Mouse (Mus musculus) induced T-regulatory cell, adult 2 months (primary cell): ENCODE measurements at regions not wholly inside any gene's neighbourhood (a gene's known extent, or its start where the extent isn't known, plus 50 kb on each side); places are given as distances from the start of the nearest gene placed in this dataset.
A peak's percentile ranks its signal among the peaks of the same experiment; 100 is the strongest.
"Not testable (repeated sequence)": the region's sequence is repeated elsewhere in the genome, so short reads cannot be mapped to it uniquely, and the experiment has no call there.

ENCODE experiments used
- DNase-seq: peaks from one replicate; pipeline ENCODE4 v3.0.0-alpha.2; 2012; ENCODE audit warnings: low read depth

DNA sequence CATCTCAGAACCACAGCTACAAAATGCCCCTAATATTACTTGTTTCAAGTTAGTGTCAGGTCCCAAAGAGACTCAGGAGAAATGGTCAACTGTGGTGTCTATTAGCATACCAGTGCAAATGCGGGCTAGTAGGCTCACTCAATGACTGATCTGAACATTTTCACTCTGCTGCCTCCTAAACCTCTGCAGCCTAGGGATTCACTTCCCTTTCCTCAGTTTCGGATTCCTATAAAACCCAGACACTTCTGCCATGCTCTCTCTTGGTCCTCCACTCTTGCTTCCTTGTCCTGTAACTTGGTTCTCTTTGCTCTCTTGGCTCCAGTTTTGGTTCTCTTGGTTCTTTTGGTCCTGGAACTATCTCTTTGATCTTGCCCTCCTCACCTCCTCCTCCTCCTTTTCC lies 206.3 kb upstream of the Spef2 start:
- no peak for DNase-seq

DNA sequence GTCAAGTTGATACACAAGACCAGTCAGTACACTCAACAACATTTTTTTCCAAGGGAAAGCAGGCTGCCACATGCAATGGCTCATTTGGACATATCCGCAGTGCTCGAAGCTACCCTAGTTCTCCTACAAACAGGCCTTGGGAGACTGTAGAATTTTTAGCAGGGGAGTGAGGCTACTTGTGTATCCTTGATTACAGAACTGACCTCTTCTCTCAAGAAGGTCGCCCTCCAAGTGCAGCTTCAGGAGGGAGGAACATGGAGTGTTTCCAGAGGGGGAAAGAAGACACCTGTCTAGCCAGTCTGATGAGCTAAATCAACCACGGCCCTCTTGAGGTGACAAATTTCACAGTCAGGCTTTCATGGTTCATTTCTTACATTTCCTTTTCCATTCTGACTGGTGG lies 202.0 kb upstream of the Prlr start:
- no peak for DNase-seq

DNA sequence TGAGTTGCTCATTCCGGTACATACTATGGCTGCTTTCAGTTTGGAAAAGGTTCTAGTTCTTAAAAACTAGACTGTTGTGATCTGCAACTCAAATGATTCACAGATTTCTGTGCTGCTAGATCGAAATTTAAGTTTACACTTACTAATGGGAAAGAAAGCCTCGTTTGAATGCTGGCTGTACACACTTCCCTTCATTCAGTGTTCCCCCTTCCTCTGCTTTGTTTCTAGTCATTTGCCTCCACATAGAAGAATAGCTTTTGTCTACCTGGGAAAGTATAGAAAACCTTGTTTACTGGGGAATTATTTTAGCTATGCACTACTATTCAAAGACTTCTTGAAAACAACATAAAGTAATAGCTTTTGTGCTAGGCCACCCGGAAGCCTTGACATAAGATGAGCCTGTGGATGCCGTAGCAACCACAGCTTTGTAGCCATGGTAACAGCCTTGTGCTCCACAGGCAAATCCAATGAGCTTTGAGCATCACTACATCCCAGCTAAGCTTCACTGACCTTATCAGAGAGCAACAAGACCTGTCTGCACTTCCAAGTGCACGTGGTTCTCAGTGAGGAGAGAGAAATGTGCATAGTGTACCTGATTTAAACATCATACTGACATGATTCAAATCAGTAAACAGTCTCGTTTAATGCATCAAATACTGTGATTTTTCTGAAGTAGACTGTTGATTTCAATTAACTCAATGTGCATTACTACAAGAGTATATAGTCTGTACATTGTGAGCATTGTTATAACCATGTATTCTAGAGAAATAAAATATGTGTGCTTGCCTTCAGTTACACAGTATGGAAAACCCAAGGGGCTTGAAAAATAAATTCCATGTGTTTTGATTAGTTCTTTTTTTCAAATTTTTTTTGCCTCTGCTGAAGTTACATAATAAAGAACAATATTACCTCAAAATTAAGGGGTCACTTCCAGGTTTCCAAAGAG lies 165.5 kb upstream of the Prlr start:
- DNase-seq, result no peak

DNA sequence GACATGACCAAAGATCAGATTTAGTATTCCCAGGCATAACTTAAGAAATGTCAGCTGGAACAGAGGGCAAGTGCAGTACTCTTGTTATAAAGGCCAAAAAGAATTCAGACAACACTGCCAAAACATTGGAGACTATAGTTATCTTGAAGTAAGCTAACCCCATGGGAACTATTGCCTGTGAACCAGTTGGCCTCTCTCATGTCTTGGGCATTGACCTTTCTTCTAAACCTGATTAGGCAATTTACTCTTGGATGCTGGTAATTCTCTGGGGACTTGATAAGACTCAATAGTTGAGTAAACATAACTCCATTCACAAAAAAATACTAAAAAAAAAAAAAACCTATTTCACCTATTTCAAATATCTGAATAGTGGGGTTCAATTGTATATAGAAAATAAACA lies 159.8 kb upstream of the Prlr start:
- no peak for DNase-seq

DNA sequence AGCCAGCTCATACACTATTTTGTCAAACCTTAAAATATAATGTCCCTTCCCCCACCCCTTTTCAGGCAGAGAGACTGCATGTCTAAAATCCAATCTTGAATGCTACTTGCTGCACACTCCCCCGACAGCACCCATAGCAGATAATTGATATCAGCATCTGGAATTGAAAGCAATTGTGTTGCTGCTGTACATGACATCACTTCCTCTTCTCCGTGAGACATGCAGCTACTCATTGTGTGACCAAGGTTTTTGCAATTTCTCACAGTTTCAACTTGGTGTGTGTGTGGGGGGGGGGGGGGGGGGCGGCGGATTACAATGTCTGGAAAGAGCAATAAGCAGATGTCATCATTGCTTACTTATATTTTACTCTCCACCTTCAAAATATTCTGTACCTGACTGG lies 147.1 kb upstream of the Prlr start:
- DNase-seq, result no peak

DNA sequence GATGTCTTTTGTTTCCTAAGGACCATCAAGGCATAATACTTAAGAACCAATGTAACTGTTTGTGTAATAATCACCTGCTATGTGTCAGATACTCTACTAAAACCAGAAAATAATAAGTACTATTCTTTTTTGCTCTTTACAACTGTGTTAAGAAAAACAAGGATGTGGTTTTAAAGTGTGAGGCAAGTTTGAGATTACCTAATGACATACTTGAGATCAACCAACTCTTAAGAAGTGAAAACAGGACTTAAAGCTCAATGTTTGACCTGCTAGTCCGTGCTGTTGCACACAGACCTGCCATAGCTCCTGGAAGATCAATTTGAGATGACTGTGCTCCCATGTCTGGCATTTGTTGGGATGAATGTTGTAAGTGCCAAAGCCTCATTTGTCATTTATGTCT lies 141.5 kb upstream of the Prlr start:
- DNase-seq, result peak; percentile 43

DNA sequence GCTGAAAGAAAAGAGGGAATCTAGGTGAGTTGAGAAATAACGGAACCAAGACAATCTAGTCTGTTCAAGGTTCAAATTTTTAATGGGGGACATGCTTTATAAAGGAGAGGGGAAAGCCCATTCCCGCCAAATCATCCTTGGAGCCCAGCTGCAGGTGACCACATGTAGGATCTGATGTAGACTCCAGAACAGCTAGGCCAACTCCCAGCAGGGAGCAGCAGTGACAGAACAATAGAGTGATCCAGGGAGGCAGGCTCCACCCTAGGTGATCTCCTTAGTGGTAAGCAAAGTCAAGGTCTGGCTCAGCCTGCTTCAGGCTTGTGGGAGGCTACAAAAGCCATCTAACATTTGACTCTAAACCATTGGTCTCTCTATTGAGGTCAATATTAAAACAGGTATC lies 140.5 kb upstream of the Prlr start:
- not testable (repeated sequence) for DNase-seq

DNA sequence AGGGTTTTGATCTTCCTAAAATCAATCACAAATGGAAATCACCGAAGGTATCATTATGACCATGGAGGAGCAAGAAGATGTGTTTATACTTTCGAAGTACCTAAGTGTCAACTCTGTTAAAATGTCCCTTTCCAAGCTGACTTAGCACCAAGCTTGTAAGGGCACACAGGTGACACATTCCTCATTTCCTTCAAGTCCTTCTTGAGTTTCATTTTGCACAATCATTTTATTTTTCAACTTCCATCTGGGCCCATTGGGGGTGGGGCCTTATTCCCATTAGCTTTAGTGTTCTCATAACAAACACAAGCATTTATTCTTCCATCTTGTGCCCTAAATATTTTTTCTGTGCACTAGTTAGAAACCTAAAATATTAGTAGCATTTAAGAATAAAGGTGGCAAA lies 103.5 kb upstream of the Prlr start:
- no peak for DNase-seq

DNA sequence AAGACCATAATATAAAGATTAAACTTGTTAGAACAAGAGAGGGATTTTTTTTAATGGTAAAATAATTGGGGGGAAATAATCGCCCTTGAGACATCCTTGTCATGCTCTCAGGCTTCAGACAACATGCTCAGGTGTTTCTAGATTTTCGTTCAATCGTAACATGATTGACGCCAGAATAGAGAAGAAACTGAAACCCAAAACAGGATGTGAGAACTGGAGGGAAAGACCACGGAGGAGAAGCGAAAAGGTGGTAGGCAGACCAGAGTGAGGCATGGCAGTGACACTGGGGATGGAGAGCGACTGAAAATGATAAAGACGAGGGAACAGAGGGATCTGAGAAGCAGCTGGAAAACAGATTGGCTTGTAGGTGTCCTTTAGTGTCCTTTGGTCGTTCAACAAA lies 102.1 kb upstream of the Prlr start:
- peak; percentile 73 for DNase-seq

DNA sequence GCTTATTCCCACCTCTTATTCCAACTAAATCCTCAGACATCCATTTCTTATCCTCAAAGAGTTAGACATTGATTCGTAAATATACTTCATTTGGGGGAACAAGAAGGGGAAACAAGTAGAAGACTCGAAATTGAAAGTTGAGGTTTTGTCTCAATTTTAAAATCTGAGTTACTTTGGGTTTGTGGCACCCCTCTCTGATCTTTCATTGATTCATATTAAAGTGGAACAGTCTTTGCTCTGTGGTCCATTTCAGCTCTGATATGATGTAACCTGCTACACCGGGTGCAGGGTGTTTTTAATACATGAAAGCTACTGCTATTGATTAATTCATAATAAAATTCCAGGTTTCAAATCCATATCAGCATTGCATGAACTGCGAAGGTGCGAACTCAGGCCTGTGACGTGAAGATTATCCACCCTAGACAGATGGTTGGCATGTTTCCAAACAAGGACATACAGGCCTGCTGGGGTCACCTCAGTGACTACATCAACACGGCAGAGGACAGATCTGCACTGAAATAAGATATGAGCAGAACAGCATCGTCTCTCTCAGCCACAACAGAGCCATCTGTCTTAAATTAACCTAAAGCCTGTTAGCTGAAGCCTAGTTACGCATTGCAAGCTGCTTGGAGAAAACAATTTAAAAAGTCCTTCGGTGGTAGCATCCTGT lies 101.5 kb upstream of the Prlr start:
- DNase-seq, result peak; percentile 44

DNA sequence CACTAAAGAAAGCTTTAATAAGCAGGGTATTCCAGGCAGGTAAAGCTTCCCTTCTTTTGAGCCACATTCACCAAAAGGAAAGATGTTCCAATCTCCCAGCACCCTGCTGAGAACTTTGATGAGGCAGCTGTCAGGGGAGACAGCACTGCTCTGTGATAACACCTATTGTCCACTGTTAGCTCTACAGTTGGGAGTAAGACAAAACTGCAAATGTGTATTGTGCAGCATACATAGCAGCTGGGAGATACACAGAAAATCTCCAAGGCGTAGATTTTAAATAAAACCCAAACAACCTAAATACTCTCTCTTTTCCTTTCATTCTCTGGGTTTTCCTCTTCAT lies 101.0 kb upstream of the Prlr start:
- no peak for DNase-seq

DNA sequence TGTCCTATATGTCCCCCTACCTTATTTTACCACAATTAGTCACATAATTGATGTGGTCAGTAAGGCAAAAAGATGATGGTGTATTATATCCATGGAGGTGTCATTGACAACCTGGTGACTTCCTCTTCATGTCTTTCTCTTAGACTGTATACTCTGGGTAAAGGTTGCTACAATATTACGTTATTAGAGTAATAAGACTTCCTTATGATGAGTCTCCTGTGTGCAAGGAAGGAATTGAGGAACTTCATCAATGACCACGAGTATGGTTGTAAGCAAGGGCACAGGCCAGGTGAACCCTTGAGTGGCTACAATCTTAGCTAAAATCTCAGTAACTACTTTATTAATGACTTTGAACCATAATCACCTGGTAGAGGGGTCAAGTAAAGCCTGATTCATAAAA lies 98.6 kb upstream of the Prlr start:
- DNase-seq, result no peak

DNA sequence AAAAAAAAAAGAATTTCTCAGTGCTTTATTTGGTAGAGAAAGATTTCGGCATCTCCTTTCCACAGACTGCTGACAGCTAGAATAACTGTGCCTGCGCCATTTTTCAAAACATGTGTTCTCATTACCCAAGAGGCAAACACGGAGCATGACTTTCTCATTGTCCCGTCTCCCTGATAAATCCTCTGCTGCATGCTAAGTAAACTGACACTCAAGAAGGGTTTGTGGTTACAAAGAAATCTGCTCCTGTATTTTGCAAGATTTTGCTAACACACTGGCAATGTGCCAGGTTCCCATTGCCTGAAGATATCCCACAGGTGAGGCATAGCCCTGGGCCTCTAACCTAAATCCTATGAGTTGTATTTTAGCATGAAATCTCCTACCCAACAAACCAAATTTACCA lies 97.5 kb upstream of the Prlr start:
- DNase-seq, result no peak

DNA sequence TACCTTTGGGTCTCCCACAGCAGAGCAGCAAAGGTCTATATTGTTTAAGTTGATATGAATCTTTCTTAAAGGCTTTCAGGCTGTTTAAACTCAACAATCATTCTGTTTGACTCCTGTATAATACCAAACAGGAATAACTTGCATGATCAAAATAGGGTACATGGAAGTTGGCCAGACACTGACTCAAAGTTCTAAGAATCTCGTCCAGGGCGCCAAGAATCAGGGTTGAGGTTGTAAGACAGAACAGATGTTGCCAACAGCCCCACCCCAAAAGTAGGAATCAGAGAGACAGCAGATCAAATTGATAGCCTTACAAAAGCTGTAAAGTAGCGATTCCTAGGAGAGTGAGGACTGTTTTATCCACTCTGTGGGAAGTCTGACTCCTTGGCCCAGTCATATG lies 88.3 kb upstream of the Prlr start:
- no peak for DNase-seq

DNA sequence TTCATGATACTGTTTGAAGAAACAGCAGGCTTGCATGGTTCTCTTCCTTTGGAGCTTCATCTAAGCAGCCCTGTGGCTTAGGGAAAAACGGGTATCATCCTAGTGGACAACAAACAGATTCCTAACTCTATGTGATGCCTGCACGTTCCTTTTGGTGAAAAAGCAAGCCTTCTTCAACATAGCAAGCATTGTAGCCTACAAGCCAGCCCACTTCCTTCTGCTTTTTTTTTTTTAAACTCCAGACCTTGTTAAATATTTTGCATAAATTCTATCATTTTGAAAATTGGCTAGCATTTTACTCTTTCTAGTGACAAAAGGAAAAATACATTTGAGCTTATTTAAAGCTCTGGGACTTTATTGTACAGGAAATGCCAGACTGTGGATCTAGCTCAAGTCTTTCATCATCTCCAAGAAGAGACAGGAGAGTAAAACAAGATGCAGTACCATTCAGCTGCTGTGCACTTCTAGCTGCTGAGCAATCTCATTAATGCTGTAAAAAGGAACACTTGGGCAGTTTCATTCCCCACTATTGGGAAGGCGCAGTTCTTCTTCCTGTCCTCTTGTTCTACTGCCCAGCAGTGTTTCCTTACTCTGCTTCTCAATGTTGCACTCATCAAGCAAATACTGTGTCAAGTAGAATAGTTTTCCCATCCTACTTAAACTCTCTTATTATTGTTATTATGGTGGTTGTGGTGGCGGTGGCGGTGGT lies 86.5 kb upstream of the Prlr start:
- no peak for DNase-seq

DNA sequence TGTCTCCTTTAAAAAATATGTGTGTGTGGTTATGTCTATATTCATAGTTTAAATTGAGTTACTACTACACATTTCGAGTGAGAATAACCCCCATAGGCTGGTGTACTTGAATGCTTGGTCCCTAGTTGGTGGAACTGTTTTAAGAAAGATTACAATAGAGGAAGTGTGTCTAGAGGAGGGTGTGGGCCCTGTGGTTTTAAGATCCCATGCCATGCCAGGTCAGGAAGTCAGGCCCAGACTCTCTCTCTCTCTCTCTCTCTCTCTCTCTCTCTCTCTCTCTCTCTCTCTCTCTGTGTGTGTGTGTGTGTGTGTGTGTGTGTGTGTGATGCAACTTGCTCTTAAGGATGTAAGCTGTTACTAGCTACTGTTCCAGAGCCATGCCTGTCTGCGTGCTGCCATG lies 73.7 kb upstream of the Prlr start:
- no peak for DNase-seq

DNA sequence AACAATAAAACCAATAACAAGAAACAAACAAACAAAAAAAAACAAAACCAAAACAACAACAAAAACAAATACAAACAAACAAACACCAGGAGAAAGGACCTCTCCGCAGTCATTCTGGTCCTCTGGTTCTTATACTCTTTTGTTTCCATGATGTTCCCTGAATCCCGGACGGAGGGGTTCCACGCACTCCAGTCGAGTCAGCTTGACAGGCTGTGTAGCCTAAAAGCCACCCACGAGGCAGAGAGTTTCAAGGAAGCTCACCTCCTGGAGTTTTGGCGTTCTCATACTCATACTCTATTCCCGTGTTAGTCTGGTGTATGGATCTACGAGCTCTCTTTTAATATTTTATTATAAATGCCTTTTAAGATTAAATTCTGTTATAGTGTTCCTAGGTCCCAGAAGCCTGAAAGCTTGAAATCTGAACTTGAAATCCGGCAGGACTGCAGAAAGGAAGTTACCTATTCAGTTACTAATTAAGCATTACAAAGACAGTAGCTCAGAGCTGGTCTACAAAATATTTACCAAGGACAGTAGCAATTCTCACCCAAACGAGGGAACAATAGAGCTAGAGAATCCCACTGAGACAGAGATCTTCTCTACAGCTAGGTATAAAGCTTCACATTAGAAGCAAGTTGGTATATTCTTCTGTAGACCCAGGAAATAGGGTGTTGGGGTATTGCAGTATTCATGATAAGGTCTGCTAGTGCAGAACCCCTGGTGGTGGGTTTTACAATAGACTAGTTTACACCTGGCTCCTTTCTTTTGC lies 71.6 kb upstream of the Prlr start:
- not testable (repeated sequence) for DNase-seq

DNA sequence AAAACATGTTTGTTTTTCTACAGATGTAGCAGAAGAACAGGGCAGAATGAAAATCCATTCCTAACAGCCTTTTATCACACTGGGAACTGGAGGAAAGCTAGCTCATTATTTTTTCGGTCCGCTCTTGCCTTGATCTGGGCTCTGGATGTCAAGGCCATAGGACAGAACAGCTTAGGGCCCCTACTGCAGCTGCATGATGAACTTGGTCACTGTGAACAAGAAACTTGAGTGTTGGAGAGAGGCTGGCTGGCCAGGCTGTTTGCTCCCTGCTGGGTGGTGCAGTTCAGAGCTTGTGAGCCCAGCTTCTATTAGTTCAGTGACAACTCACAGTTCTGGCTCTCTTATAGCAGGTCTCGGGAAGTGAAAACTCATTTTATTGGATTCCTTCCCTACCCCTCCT lies 70.2 kb upstream of the Prlr start:
- DNase-seq, result no peak
